Mouse (Mus musculus): ENCODE results near the gene Stard5. TPM values are rescaled to one million over a fixed set of nuclear protein-coding genes. Genes with fewer than 3 reads are reported as not detected.

The Stard5 gene
- polyA plus RNA-seq, 1 experiment from 2014 or later, result 6.9 TPM

DNA sequence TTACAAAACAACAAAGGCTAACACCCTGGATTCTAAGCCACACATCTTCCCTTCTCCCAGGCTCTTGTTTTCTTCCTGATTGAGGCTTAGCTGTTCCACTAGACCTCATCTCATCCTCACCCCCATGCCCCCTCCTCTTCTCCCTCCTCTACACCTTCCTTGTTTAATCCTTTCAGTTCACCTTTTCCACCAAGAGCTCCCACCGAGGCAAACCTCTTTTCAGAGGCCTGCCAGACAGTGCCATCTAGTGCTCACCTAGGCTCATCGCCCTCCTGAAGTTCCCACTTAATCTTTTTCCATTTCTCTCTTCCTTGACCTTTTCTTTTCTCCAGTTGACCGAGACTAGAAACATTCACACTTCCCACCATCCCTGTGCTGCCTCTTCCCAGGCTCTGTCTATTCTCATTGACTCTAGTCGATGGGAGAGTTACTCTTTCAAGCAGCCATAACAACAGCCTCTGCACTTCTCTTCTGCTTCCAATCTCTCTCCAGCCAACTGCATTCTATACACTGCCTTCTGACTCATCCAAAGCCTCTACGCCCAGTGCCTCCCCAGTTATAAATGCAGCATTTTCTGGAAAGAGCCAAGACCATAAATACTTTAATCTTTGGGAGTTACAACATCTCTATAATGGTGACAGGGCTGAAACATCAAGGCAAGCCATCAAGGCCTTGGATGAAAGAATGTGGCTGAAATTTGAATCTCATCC is 43.9 kb downstream of the Stard5 start:
- H3K4me3 ChIP-seq, result no peak overlapping the region

DNA sequence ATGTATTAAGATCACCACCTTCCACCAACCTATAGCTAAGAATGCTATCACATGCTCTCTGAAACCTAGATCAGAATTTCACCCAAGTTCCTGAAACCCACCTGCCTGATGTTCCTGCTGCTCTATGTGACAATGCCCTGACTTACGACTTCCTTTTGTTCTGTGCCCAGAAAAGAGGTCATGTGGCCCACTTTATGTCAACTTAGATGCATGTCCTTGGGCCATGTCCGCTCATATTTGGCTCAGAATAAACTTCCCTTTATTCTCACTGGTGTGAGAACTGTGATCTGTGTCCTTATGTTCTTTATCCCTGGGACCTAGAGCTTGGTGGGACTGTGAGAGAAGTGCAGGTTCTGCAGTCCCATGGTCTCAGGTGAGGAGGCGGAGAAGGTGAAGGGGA is 45.5 kb downstream of the Stard5 start:
- H3K36me3 ChIP-seq, result no peaks in the 10 kb centered on the region
- H3K9me3 ChIP-seq, result no peaks in the 10 kb centered on the region
- H3K4me1 ChIP-seq, result no peaks in the 10 kb centered on the region
- H3K27me3 ChIP-seq, result no peaks in the 10 kb centered on the region
- no peak overlapping the region for H3K9ac ChIP-seq (replicated peaks)
- WGBS, result 89% methylated on average over 3 of the region's 3 CpGs
- no peak overlapping the region for H3K27ac ChIP-seq (replicated peaks)
- H3K4me2 ChIP-seq (replicated peaks), result no peak overlapping the region
- no peak for ATAC-seq (replicated peaks)
- H3K4me3 ChIP-seq, result no peak overlapping the region

More for the DNA sequence above, 43.9 kb downstream of the Stard5 start:
- Histone ChIP-seq H3K27me3 (no peaks in the 10 kb centered on the region), H3K4me2 (replicated peaks) (no peak overlapping the region), H3K27ac (replicated peaks) (no peak overlapping the region), H3K9me3 (no peaks in the 10 kb centered on the region), H3K4me1 (no peaks in the 10 kb centered on the region), H3K9ac (replicated peaks) (no peak overlapping the region), H3K36me3 (no peaks in the 10 kb centered on the region)
- no peak for ATAC-seq (replicated peaks)
- WGBS, result 36% methylated on average over 5 of the region's 5 CpGs

DNA sequence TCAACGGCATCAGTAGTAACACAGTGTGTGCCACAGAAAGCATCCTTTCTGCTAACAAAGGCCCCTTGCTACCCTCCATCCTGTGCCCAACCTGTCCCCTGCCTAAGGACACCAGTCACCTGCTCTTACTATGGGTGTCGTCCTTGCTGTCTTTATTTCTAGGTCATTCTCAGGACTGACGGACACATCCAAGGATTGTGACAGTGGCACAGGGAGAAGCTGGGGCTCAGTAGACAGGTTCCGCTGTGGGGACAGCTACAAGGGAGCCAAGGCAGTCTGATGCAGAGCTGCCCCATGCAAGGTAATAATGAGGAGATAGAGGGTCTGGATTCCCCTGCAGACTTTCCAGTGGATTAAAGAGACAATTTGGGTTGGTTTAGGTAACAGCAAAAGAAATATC is 46.7 kb downstream of the Stard5 start:
- WGBS, result 90% methylated on average over 4 of the region's 4 CpGs
- H3K36me3 ChIP-seq, result no peaks in the 10 kb centered on the region
- no peaks in the 10 kb centered on the region for H3K27me3 ChIP-seq
- no peaks in the 10 kb centered on the region for H3K4me1 ChIP-seq
- no peak overlapping the region for H3K4me2 ChIP-seq (replicated peaks)
- H3K4me3 ChIP-seq, result no peak overlapping the region
- no peak overlapping the region for H3K9ac ChIP-seq (replicated peaks)
- H3K9me3 ChIP-seq, result no peaks in the 10 kb centered on the region
- H3K27ac ChIP-seq (replicated peaks), result no peak overlapping the region
- no peak for ATAC-seq (replicated peaks)

DNA sequence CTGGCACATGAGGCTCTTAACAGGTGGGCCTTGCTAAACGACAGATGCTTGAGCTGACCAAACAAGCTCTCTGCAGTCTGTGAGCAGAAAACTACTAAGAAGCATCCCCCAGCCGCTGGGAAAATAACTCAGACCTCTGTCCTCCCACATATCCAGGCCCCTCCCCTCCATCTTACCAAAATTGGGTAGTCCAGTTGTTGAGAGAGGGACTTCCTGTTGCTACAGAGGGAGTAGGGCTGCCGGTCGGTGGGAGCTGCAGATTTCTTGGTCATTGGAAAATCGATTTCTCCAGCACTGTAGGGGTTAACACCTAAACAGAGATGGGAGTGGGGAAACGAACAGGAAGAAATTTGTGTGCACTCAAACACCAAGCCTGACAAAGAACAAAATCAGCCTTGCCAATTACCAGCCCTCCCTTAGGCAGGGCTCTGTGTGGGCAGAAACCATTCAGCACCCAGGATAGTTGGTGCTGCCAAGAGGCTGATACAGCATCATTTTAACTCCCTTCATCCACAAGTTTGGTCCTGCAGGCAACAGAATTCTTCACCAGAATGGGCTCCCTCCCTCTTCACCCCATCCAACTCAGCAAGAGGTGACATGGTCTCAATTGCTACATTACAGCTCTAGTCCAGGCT is 51.0 kb downstream of the Stard5 start:
- no peak for ATAC-seq (replicated peaks)
- Histone ChIP-seq H3K4me2 (replicated peaks) (no peak overlapping the region), H3K4me1 (no peaks in the 10 kb centered on the region), H3K9me3 (no peaks in the 10 kb centered on the region), H3K27me3 (no peaks in the 10 kb centered on the region), H3K36me3 (no peaks in the 10 kb centered on the region), H3K9ac (replicated peaks) (no peak overlapping the region), H3K4me3 (no peak overlapping the region), H3K27ac (replicated peaks) (no peak overlapping the region)
- WGBS, result 55% methylated on average over 6 of the region's 6 CpGs

DNA sequence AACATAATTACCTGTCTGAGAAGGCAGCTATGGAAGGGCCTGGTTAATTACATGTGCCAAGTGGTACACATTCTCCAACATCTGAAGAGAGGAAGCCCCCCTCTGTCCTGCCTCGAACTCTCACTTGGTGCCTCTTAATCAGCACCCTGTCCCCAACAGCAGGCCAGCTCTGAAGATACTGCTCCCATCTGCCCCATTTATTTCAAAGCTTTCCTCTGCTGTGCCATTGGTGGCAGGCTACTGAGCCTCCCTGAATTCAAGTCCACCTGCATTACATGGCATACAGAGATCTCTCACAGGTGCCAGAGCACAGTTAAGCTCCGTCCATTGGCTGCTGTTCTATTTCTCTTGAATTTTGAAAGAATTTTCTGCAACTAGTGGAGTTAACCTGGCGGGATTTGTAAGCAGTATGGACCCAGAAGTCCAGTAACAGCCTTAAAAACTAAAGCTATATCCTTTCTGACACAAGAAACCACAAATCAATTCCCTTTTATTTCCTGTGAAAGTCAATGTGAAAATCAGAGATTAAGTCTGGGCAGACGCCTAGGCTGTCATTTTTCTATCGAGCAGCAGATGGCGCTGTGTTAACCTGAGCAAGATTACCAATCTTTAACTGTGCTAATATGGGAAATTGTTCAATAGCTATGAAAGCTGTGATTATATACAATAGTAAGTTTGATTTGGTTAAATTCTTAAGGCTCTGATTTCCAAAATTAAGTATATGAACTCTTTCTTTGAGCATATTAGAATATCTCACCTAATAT is 63.9 kb downstream of the Stard5 start:
- H3K27ac ChIP-seq (replicated peaks), result no peak overlapping the region
- no peaks in the 10 kb centered on the region for H3K9me3 ChIP-seq
- no peak overlapping the region for H3K4me2 ChIP-seq (replicated peaks)
- WGBS, result 31% methylated on average over 6 of the region's 6 CpGs
- H3K9ac ChIP-seq (replicated peaks), result no peak overlapping the region
- H3K27me3 ChIP-seq, result no peaks in the 10 kb centered on the region
- no peaks in the 10 kb centered on the region for H3K4me1 ChIP-seq
- 0 out of 2 replicates have a peak, but pooled peaks have one; percentile 11 for ATAC-seq (replicated peaks)
- no peak overlapping the region for H3K4me3 ChIP-seq
- H3K36me3 ChIP-seq, result no peaks in the 10 kb centered on the region

DNA sequence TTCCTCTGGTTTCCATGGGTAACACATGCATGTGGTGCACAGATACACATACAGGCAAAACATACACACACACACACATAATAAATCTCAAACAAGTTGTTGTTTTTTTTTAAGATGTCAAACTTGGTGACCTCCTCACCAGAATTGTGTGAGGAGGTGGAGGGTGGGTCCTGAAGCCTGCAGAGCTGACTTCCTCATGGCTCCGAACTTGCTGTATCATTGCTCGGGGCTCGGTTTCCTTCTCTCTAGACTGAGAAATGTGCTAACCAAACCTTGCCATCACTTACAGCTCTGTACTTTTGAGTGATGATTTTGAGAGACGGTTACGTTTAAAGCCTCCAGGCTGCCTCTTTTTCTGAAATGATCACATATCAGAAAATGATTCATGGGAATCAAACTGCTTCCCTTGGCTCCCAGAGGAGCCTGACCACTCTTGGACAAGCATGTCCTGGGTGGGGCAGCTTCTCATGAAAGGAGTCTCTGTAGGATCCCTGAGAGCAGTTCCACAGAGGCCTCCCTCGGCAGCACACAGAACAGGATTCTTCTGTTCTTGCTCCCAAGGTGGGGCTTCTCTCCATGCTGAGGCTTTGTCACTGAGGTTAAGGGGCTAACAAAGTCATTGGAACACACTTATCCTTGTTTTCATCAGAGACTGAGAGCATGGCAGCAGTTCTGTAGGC is 67.4 kb downstream of the Stard5 start:
- H3K4me1 ChIP-seq, result no peaks in the 10 kb centered on the region
- no peaks in the 10 kb centered on the region for H3K36me3 ChIP-seq
- no peak overlapping the region for H3K4me2 ChIP-seq (replicated peaks)
- H3K9ac ChIP-seq (replicated peaks), result no peak overlapping the region
- no peaks in the 10 kb centered on the region for H3K9me3 ChIP-seq
- no peaks in the 10 kb centered on the region for H3K27me3 ChIP-seq
- ATAC-seq (replicated peaks), result no peak
- no peak overlapping the region for H3K4me3 ChIP-seq
- WGBS, result 91% methylated on average over 6 of the region's 6 CpGs
- no peak overlapping the region for H3K27ac ChIP-seq (replicated peaks)

Other genes starting within 250 kb of the Stard5 start
- 0.28 and 0.50 TPM in 2 replicates for gene Tmc3, start 47.0 kb upstream of the Stard5 start, polyA plus RNA-seq (2015; fragmentation: Nextera tagmentation; extraction: Ambion mirVana)
- 0.98 and 1.0 TPM in 2 replicates for gene Il16, start 113.8 kb downstream of the Stard5 start, polyA plus RNA-seq (2015; fragmentation: Nextera tagmentation; extraction: Ambion mirVana)
- 0.82 and 1.5 TPM in 2 replicates for gene Cfap161, start 162.9 kb downstream of the Stard5 start, polyA plus RNA-seq (2015; fragmentation: Nextera tagmentation; extraction: Ambion mirVana)